Mouse (Mus musculus): ENCODE measurements at regions not wholly inside any gene's neighbourhood (a gene's known extent, or its start where the extent isn't known, plus 50 kb on each side); places are given as distances from the start of the nearest gene placed in this dataset.

GRCm38 (mm10) chr15:63299311-63299710, 545.7 kb downstream of the Gsdmc2 start:
- ATAC-seq (ENCODE audit: low FRiP score), result no peak
- 84% methylated on average over 4 of the region's 4 CpGs for WGBS
- H3K9ac ChIP-seq (ENCODE audit: low read length), result no peak overlapping the region
- H3K9me3 ChIP-seq (ENCODE audit: control insufficient read depth, low read length), result no peaks in the 10 kb centered on the region
- H3K4me3 ChIP-seq (ENCODE audit: low read depth, low read length), result no peak overlapping the region
- H3K4me2 ChIP-seq, result no peak overlapping the region
- no peak for DNase-seq (ENCODE audit: low spot score, missing footprints)
- no peaks in the 10 kb centered on the region for H3K27me3 ChIP-seq (ENCODE audit: control insufficient read depth, insufficient read depth, low read length)
- H3K27ac ChIP-seq (ENCODE audit: low read depth, low read length), result no peak overlapping the region
- H3K4me1 ChIP-seq (ENCODE audit: control insufficient read depth, insufficient read depth, low read length), result no peaks in the 10 kb centered on the region
- no peaks in the 10 kb centered on the region for H3K36me3 ChIP-seq (ENCODE audit: control insufficient read depth, insufficient read depth, low read length)

GRCm38 (mm10) chr15:63288534-63288933, 556.4 kb downstream of the Gsdmc2 start:
- H3K4me1 ChIP-seq (ENCODE audit: control insufficient read depth, insufficient read depth, low read length), result no peaks in the 10 kb centered on the region
- H3K27ac ChIP-seq (ENCODE audit: low read depth, low read length), result no peak overlapping the region
- no peak for ATAC-seq (ENCODE audit: low FRiP score)
- no peak overlapping the region for H3K9ac ChIP-seq (ENCODE audit: low read length)
- H3K4me2 ChIP-seq, result no peak overlapping the region
- H3K9me3 ChIP-seq (ENCODE audit: control insufficient read depth, low read length), result no peaks in the 10 kb centered on the region
- DNase-seq (ENCODE audit: low spot score, missing footprints), result no peak
- H3K36me3 ChIP-seq (ENCODE audit: control insufficient read depth, insufficient read depth, low read length), result no peaks in the 10 kb centered on the region
- H3K4me3 ChIP-seq (ENCODE audit: low read depth, low read length), result no peak overlapping the region
- no peaks in the 10 kb centered on the region for H3K27me3 ChIP-seq (ENCODE audit: control insufficient read depth, insufficient read depth, low read length)

DNA sequence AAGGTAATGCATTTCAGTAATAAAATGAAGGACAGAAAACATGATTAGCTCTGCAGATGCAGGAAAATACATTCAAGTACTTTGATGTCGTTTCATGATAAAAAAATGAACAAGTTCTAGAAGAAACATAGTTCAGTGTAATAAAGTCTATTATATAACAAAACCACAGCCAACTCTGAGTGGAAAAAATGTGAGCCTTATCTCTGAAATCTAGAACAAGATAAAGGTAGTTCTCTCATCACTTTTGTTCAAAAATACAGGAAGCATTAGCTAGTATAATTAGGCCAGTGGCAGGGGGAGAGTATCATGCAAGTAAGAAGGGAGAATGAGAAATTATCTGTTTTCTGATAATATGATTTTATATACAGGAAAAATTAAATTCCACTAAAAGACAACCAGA, 559.0 kb downstream of the Gsdmc2 start:
- DNase-seq (ENCODE audit: low spot score, missing footprints), result no peak
- 90% methylated on average over 1 of the region's 1 CpGs for WGBS
- H3K36me3 ChIP-seq (ENCODE audit: control insufficient read depth, insufficient read depth, low read length), result no peaks in the 10 kb centered on the region
- H3K4me1 ChIP-seq (ENCODE audit: control insufficient read depth, insufficient read depth, low read length), result no peaks in the 10 kb centered on the region
- H3K9me3 ChIP-seq (ENCODE audit: control insufficient read depth, low read length), result no peaks in the 10 kb centered on the region
- no peak overlapping the region for H3K9ac ChIP-seq (ENCODE audit: low read length)
- no peak overlapping the region for H3K27ac ChIP-seq (ENCODE audit: low read depth, low read length)
- no peak overlapping the region for H3K4me2 ChIP-seq
- H3K4me3 ChIP-seq (ENCODE audit: low read depth, low read length), result no peak overlapping the region
- no peaks in the 10 kb centered on the region for H3K27me3 ChIP-seq (ENCODE audit: control insufficient read depth, insufficient read depth, low read length)
- ATAC-seq (ENCODE audit: low FRiP score), result no peak

GRCm38 (mm10) chr15:63270381-63270780, 574.6 kb downstream of the Gsdmc2 start:
- H3K4me3 ChIP-seq (ENCODE audit: low read depth, low read length), result no peak overlapping the region

GRCm38 (mm10) chr15:63265845-63266244, 579.1 kb downstream of the Gsdmc2 start:
- Histone ChIP-seq H3K27me3 (ENCODE audit: control insufficient read depth, insufficient read depth, low read length) (no peaks in the 10 kb centered on the region), H3K9ac (ENCODE audit: low read length) (no peak overlapping the region), H3K9me3 (ENCODE audit: control insufficient read depth, low read length) (no peaks in the 10 kb centered on the region), H3K4me3 (ENCODE audit: low read depth, low read length) (no peak overlapping the region), H3K27ac (ENCODE audit: low read depth, low read length) (no peak overlapping the region), H3K4me2 (no peak overlapping the region), H3K4me1 (ENCODE audit: control insufficient read depth, insufficient read depth, low read length) (no peaks in the 10 kb centered on the region), H3K36me3 (ENCODE audit: control insufficient read depth, insufficient read depth, low read length) (no peaks in the 10 kb centered on the region)
- ATAC-seq (ENCODE audit: low FRiP score), result no peak
- 83% methylated on average over 1 of the region's 1 CpGs for WGBS
- DNase-seq (ENCODE audit: low spot score, missing footprints), result no peak

More at GRCm38 (mm10) chr15:63270381-63270780, 574.6 kb downstream of the Gsdmc2 start:
- DNase-seq (ENCODE audit: low spot score, missing footprints) (no peak), ATAC-seq (ENCODE audit: low FRiP score) (no peak)
- Histone ChIP-seq H3K4me1 (ENCODE audit: control insufficient read depth, insufficient read depth, low read length) (no peaks in the 10 kb centered on the region), H3K4me2 (no peak overlapping the region), H3K27me3 (ENCODE audit: control insufficient read depth, insufficient read depth, low read length) (no peaks in the 10 kb centered on the region), H3K36me3 (ENCODE audit: control insufficient read depth, insufficient read depth, low read length) (no peaks in the 10 kb centered on the region), H3K9ac (ENCODE audit: low read length) (no peak overlapping the region), H3K9me3 (ENCODE audit: control insufficient read depth, low read length) (no peaks in the 10 kb centered on the region), H3K27ac (ENCODE audit: low read depth, low read length) (no peak overlapping the region)
- WGBS, result 89% methylated on average over 2 of the region's 2 CpGs

GRCm38 (mm10) chr15:63255736-63256135, 589.2 kb downstream of the Gsdmc2 start:
- no peak for DNase-seq (ENCODE audit: low spot score, missing footprints)
- H3K4me2 ChIP-seq, result no peak overlapping the region
- no peaks in the 10 kb centered on the region for H3K4me1 ChIP-seq (ENCODE audit: control insufficient read depth, insufficient read depth, low read length)
- H3K4me3 ChIP-seq (ENCODE audit: low read depth, low read length), result no peak overlapping the region
- no peaks in the 10 kb centered on the region for H3K27me3 ChIP-seq (ENCODE audit: control insufficient read depth, insufficient read depth, low read length)
- ATAC-seq (ENCODE audit: low FRiP score), result no peak
- no peak overlapping the region for H3K27ac ChIP-seq (ENCODE audit: low read depth, low read length)
- no peaks in the 10 kb centered on the region for H3K36me3 ChIP-seq (ENCODE audit: control insufficient read depth, insufficient read depth, low read length)
- H3K9me3 ChIP-seq (ENCODE audit: control insufficient read depth, low read length), result no peaks in the 10 kb centered on the region
- no peak overlapping the region for H3K9ac ChIP-seq (ENCODE audit: low read length)
- 83% methylated on average over 2 of the region's 2 CpGs for whole genome bisulfite sequencing

DNA sequence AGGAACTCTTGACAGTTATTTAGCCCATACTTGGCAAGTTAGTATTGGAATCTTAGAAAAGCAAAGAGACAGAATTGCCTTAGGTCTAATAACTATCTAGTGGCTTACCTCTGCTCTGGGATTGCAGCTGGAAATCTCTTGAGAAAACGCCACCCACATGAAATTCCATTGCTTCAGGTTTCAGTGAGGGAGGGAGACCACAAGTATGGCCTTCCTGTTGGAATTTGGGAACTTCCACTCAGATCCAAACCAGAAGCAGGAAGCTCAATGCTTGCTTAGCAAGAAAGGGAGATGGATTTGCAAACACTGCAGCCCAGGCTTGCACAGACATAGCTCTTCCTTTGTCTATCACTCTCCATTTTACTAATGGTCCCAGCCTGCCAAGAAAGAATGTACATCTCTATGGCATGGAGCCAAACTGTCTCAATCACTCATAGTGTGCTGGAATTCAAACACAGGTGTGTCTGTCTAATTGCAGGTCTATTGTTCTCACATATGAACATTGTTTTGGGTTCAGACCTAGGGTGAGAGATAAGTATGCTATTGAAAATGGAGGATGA, 592.1 kb downstream of the Gsdmc2 start:
- H3K36me3 ChIP-seq (ENCODE audit: control insufficient read depth, insufficient read depth, low read length), result no peaks in the 10 kb centered on the region
- no peak overlapping the region for H3K27ac ChIP-seq (ENCODE audit: low read depth, low read length)
- H3K9ac ChIP-seq (ENCODE audit: low read length), result no peak overlapping the region
- H3K9me3 ChIP-seq (ENCODE audit: control insufficient read depth, low read length), result no peaks in the 10 kb centered on the region
- no peak overlapping the region for H3K4me2 ChIP-seq
- no peaks in the 10 kb centered on the region for H3K4me1 ChIP-seq (ENCODE audit: control insufficient read depth, insufficient read depth, low read length)
- 60% methylated on average over 1 of the region's 1 CpGs for WGBS
- no peak for DNase-seq (ENCODE audit: low spot score, missing footprints)
- no peak for ATAC-seq (ENCODE audit: low FRiP score)
- H3K27me3 ChIP-seq (ENCODE audit: control insufficient read depth, insufficient read depth, low read length), result no peaks in the 10 kb centered on the region
- H3K4me3 ChIP-seq (ENCODE audit: low read depth, low read length), result no peak overlapping the region

DNA sequence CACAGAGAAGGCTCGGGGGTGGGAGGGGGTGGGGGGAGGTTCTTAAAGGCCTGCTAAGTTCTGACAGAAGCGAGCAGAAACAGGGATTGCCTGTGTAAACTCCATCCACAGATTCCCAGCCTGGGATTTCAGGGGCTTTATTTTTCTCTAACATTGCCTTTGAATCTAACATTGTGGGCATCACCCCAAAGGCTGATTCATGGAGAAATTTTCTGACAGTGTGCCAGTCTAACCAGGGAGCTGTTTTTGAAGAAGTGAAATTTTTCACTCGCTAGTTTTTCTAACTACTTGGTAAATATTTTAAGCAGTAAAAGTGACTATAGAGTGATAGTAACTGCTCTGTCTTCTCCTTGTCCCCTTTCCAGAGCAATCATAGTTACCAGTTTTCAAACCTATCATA, 606.4 kb downstream of the Gsdmc2 start:
- WGBS, result 74% methylated on average over 3 of the region's 3 CpGs
- Histone ChIP-seq H3K36me3 (ENCODE audit: control insufficient read depth, insufficient read depth, low read length) (no peaks in the 10 kb centered on the region), H3K27me3 (ENCODE audit: control insufficient read depth, insufficient read depth, low read length) (no peaks in the 10 kb centered on the region), H3K9ac (ENCODE audit: low read length) (no peak overlapping the region), H3K9me3 (ENCODE audit: control insufficient read depth, low read length) (no peaks in the 10 kb centered on the region), H3K4me1 (ENCODE audit: control insufficient read depth, insufficient read depth, low read length) (no peaks in the 10 kb centered on the region), H3K4me2 (no peak overlapping the region), H3K27ac (ENCODE audit: low read depth, low read length) (no peak overlapping the region), H3K4me3 (ENCODE audit: low read depth, low read length) (no peak overlapping the region)
- DNase-seq (ENCODE audit: low spot score, missing footprints) (no peak), ATAC-seq (ENCODE audit: low FRiP score) (no peak)

GRCm38 (mm10) chr15:63218393-63219060, 626.5 kb downstream of the Gsdmc2 start:
- ATAC-seq (ENCODE audit: low FRiP score), result no peak
- no peak for DNase-seq (ENCODE audit: low spot score, missing footprints)
- Histone ChIP-seq H3K27ac (ENCODE audit: low read depth, low read length) (no peak overlapping the region), H3K9ac (ENCODE audit: low read length) (no peak overlapping the region), H3K27me3 (ENCODE audit: control insufficient read depth, insufficient read depth, low read length) (no peaks in the 10 kb centered on the region), H3K4me1 (ENCODE audit: control insufficient read depth, insufficient read depth, low read length) (no peaks in the 10 kb centered on the region), H3K36me3 (ENCODE audit: control insufficient read depth, insufficient read depth, low read length) (no peaks in the 10 kb centered on the region), H3K4me2 (no peak overlapping the region), H3K9me3 (ENCODE audit: control insufficient read depth, low read length) (no peaks in the 10 kb centered on the region), H3K4me3 (ENCODE audit: low read depth, low read length) (no peak overlapping the region)
- 84% methylated on average over 2 of the region's 2 CpGs for WGBS
